Mouse (Mus musculus): ENCODE results near the gene Mapk14. TPM values are rescaled to one million over a fixed set of nuclear protein-coding genes. Genes with fewer than 3 reads are reported as not detected.

Gene Mapk14
- polyA plus RNA-seq, 1 experiment from 2014 or later, result 38.1 TPM

GRCm38 (mm10) chr17:28776817-28777216, 85.7 kb downstream of the Mapk14 start:
- ATAC-seq (ENCODE audit: low FRiP score), result no peak
- DNase-seq (ENCODE audit: low spot score), result no peak
- Histone ChIP-seq H3K9me3 (ENCODE audit: control insufficient read depth, low read length) (no peaks in the 10 kb centered on the region), H3K4me1 (replicated peaks; ENCODE audit: control insufficient read depth, insufficient read depth, low read length) (no peaks in the 10 kb centered on the region), H3K27ac (ENCODE audit: low read depth, low read length) (no peak overlapping the region), H3K4me2 (replicated peaks; ENCODE audit: low read depth, low read length) (no peak overlapping the region), H3K36me3 (ENCODE audit: control insufficient read depth, insufficient read depth, low read length) (no peaks in the 10 kb centered on the region), H3K27me3 (ENCODE audit: control insufficient read depth, insufficient read depth, low read length) (no peaks in the 10 kb centered on the region), H3K9ac (ENCODE audit: low read depth, low read length) (no peak overlapping the region), H3K4me3 (ENCODE audit: low read depth, low read length) (no peak overlapping the region)
- WGBS, result 88% methylated on average over 3 of the region's 3 CpGs

- no peak overlapping the region for H3K9ac ChIP-seq (ENCODE audit: low read depth, low read length)
- no peak overlapping the region for H3K4me2 ChIP-seq (replicated peaks; ENCODE audit: low read depth, low read length)
- no peaks in the 10 kb centered on the region for H3K9me3 ChIP-seq (ENCODE audit: control insufficient read depth, low read length)
- no peak for DNase-seq (ENCODE audit: low spot score)
- ATAC-seq (ENCODE audit: low FRiP score), result no peak
- 83% methylated on average over 16 of the region's 16 CpGs for WGBS
- H3K27ac ChIP-seq (ENCODE audit: low read depth, low read length), result no peak overlapping the region
- H3K36me3 ChIP-seq (ENCODE audit: control insufficient read depth, insufficient read depth, low read length), result no peaks in the 10 kb centered on the region
- no peaks in the 10 kb centered on the region for H3K4me1 ChIP-seq (replicated peaks; ENCODE audit: control insufficient read depth, insufficient read depth, low read length)
- no peak overlapping the region for H3K4me3 ChIP-seq (ENCODE audit: low read depth, low read length)
- no peaks in the 10 kb centered on the region for H3K27me3 ChIP-seq (ENCODE audit: control insufficient read depth, insufficient read depth, low read length)
Measured at GRCm38 (mm10) chr17:28777231-28778005, 86.3 kb downstream of the Mapk14 start.

- Histone ChIP-seq H3K9me3 (ENCODE audit: control insufficient read depth, low read length) (no peaks in the 10 kb centered on the region), H3K4me2 (replicated peaks; ENCODE audit: low read depth, low read length) (no peak overlapping the region), H3K36me3 (ENCODE audit: control insufficient read depth, insufficient read depth, low read length) (no peaks in the 10 kb centered on the region), H3K27me3 (ENCODE audit: control insufficient read depth, insufficient read depth, low read length) (no peaks in the 10 kb centered on the region), H3K9ac (ENCODE audit: low read depth, low read length) (no peak overlapping the region), H3K27ac (ENCODE audit: low read depth, low read length) (no peak overlapping the region), H3K4me1 (replicated peaks; ENCODE audit: control insufficient read depth, insufficient read depth, low read length) (no peaks in the 10 kb centered on the region), H3K4me3 (ENCODE audit: low read depth, low read length) (no peak overlapping the region)
- WGBS, result 92% methylated on average over 3 of the region's 3 CpGs
- DNase-seq (ENCODE audit: low spot score) (no peak), ATAC-seq (ENCODE audit: low FRiP score) (no peak)
Measured at GRCm38 (mm10) chr17:28779735-28780134, 88.6 kb downstream of the Mapk14 start.

- H3K4me3 ChIP-seq (ENCODE audit: low read depth, low read length), result no peak overlapping the region
- H3K9me3 ChIP-seq (ENCODE audit: control insufficient read depth, low read length), result no peaks in the 10 kb centered on the region
- WGBS, result 78% methylated on average over 3 of the region's 3 CpGs
- H3K27me3 ChIP-seq (ENCODE audit: control insufficient read depth, insufficient read depth, low read length), result no peaks in the 10 kb centered on the region
- ATAC-seq (ENCODE audit: low FRiP score) (no peak), DNase-seq (ENCODE audit: low spot score) (no peak)
- no peaks in the 10 kb centered on the region for H3K36me3 ChIP-seq (ENCODE audit: control insufficient read depth, insufficient read depth, low read length)
- no peaks in the 10 kb centered on the region for H3K4me1 ChIP-seq (replicated peaks; ENCODE audit: control insufficient read depth, insufficient read depth, low read length)
- no peak overlapping the region for H3K9ac ChIP-seq (ENCODE audit: low read depth, low read length)
- H3K4me2 ChIP-seq (replicated peaks; ENCODE audit: low read depth, low read length), result no peak overlapping the region
- no peak overlapping the region for H3K27ac ChIP-seq (ENCODE audit: low read depth, low read length)
Measured at GRCm38 (mm10) chr17:28780836-28781235, 89.7 kb downstream of the Mapk14 start.

- H3K4me1 ChIP-seq (replicated peaks; ENCODE audit: control insufficient read depth, insufficient read depth, low read length), result no peaks in the 10 kb centered on the region
- no peaks in the 10 kb centered on the region for H3K36me3 ChIP-seq (ENCODE audit: control insufficient read depth, insufficient read depth, low read length)
- H3K9ac ChIP-seq (ENCODE audit: low read depth, low read length), result no peak overlapping the region
- 58% methylated on average over 9 of the region's 9 CpGs for WGBS
- H3K4me3 ChIP-seq (ENCODE audit: low read depth, low read length), result no peak overlapping the region
- no peak for DNase-seq (ENCODE audit: low spot score)
- no peaks in the 10 kb centered on the region for H3K9me3 ChIP-seq (ENCODE audit: control insufficient read depth, low read length)
- H3K27ac ChIP-seq (ENCODE audit: low read depth, low read length), result no peak overlapping the region
- ATAC-seq (ENCODE audit: low FRiP score), result no peak
- H3K27me3 ChIP-seq (ENCODE audit: control insufficient read depth, insufficient read depth, low read length), result no peaks in the 10 kb centered on the region
- H3K4me2 ChIP-seq (replicated peaks; ENCODE audit: low read depth, low read length), result no peak overlapping the region
Measured at GRCm38 (mm10) chr17:28781290-28782045, 90.3 kb downstream of the Mapk14 start.

GRCm38 (mm10) chr17:28785036-28785435, 93.9 kb downstream of the Mapk14 start:
- no peak overlapping the region for H3K4me3 ChIP-seq (ENCODE audit: low read depth, low read length)
- no peaks in the 10 kb centered on the region for H3K4me1 ChIP-seq (replicated peaks; ENCODE audit: control insufficient read depth, insufficient read depth, low read length)
- WGBS, result 89% methylated on average over 3 of the region's 3 CpGs
- ATAC-seq (ENCODE audit: low FRiP score) (no peak), DNase-seq (ENCODE audit: low spot score) (no peak)
- H3K9me3 ChIP-seq (ENCODE audit: control insufficient read depth, low read length), result no peaks in the 10 kb centered on the region
- no peak overlapping the region for H3K9ac ChIP-seq (ENCODE audit: low read depth, low read length)
- H3K36me3 ChIP-seq (ENCODE audit: control insufficient read depth, insufficient read depth, low read length), result no peaks in the 10 kb centered on the region
- no peak overlapping the region for H3K4me2 ChIP-seq (replicated peaks; ENCODE audit: low read depth, low read length)
- no peaks in the 10 kb centered on the region for H3K27me3 ChIP-seq (ENCODE audit: control insufficient read depth, insufficient read depth, low read length)
- H3K27ac ChIP-seq (ENCODE audit: low read depth, low read length), result no peak overlapping the region

GRCm38 (mm10) chr17:28787507-28787906, 96.4 kb downstream of the Mapk14 start:
- Histone ChIP-seq H3K36me3 (ENCODE audit: control insufficient read depth, insufficient read depth, low read length) (no peaks in the 10 kb centered on the region), H3K9ac (ENCODE audit: low read depth, low read length) (no peak overlapping the region), H3K9me3 (ENCODE audit: control insufficient read depth, low read length) (no peaks in the 10 kb centered on the region), H3K4me1 (replicated peaks; ENCODE audit: control insufficient read depth, insufficient read depth, low read length) (no peaks in the 10 kb centered on the region), H3K4me2 (replicated peaks; ENCODE audit: low read depth, low read length) (no peak overlapping the region), H3K4me3 (ENCODE audit: low read depth, low read length) (no peak overlapping the region), H3K27me3 (ENCODE audit: control insufficient read depth, insufficient read depth, low read length) (no peaks in the 10 kb centered on the region), H3K27ac (ENCODE audit: low read depth, low read length) (no peak overlapping the region)
- ATAC-seq (ENCODE audit: low FRiP score) (no peak), DNase-seq (ENCODE audit: low spot score) (no peak)
- WGBS, result 94% methylated on average over 12 of the region's 12 CpGs

GRCm38 (mm10) chr17:28797031-28797430, 105.9 kb downstream of the Mapk14 start:
- Histone ChIP-seq H3K4me1 (replicated peaks; ENCODE audit: control insufficient read depth, insufficient read depth, low read length) (0 out of 2 replicates have a peak, but pooled peaks cover 3% of the 10 kb centered on the region), H3K4me2 (replicated peaks; ENCODE audit: low read depth, low read length) (no peak overlapping the region), H3K9me3 (ENCODE audit: control insufficient read depth, low read length) (no peaks in the 10 kb centered on the region), H3K4me3 (ENCODE audit: low read depth, low read length) (no peak overlapping the region), H3K27ac (ENCODE audit: low read depth, low read length) (no peak overlapping the region), H3K9ac (ENCODE audit: low read depth, low read length) (no peak overlapping the region), H3K36me3 (ENCODE audit: control insufficient read depth, insufficient read depth, low read length) (no peaks in the 10 kb centered on the region), H3K27me3 (ENCODE audit: control insufficient read depth, insufficient read depth, low read length) (no peaks in the 10 kb centered on the region)
- DNase-seq (ENCODE audit: low spot score), result no peak
- 91% methylated on average over 4 of the region's 4 CpGs for WGBS
- ATAC-seq (ENCODE audit: low FRiP score), result no peak
